Mouse (Mus musculus) thymus, adult 2 months (tissue): ENCODE data around the gene Sp110.
"Not testable (repeated sequence)": the region's sequence is repeated elsewhere in the genome, so short reads cannot be mapped to it uniquely, and the experiment has no call there.

ENCODE experiments used
- CTCF ChIP-seq: fragments of 200-500 bp; IDR thresholded peaks from 2 replicates; pipeline ENCODE4 v1.5.1; 2012; ENCODE audit warnings: mild to moderate bottlenecking, control low read depth, low read length, moderate library complexity, borderline replicate concordance; ENCODE audit not compliant: control insufficient read depth, poor library complexity, insufficient read depth; ENCODE audit errors: extremely low read depth
- POLR2A ChIP-seq: fragments of 200-500 bp; IDR thresholded peaks from 2 replicates; pipeline ENCODE4 v1.6.1; 2012; ENCODE audit warnings: mild to moderate bottlenecking, low read length, control low read depth, moderate library complexity; ENCODE audit not compliant: control insufficient read depth, poor library complexity, insufficient read depth; ENCODE audit errors: extremely low read depth

GRCm38 (mm10) chr1:85578372-85579010 is 20.1 kb downstream of the Sp110 start:
- not testable (repeated sequence) for TF ChIP-seq POLR2A, CTCF
